ENCODE assay signal across 13 mouse cellular contexts in genomic region chr1:168056479-168056878, GRCm38 (mm10).
DNase-seq lines count a peak whose midpoint lies in the region; ATAC-seq and TF ChIP-seq lines count a peak whose summit lies in the region.
"Had no signal": no experiment of that assay in that cellular context is flagged by ENCODE, and none has a peak within 500 bp of the region (broad histone marks: within the 10 kb centered on the region; RNA-seq: fewer than 3 reads in every experiment).

No protein-coding gene starts in this region.

- H3K9ac ChIP-seq in heart, embryonic 14.5 days (ENCODE audit: low read length) = no peak overlapping the region
- H3K9ac ChIP-seq in heart, adult 2 months (ENCODE audit: low read depth, low read length) = no peak overlapping the region
- H3K9ac ChIP-seq in midbrain, embryonic 16.5 days (ENCODE audit: low read depth, low read length) = no peak overlapping the region
- no peak overlapping the region for H3K9ac ChIP-seq in forebrain, embryonic 13.5 days
- H3K9ac ChIP-seq in stomach, embryonic 16.5 days (ENCODE audit: low read length) = no peak overlapping the region
- H3K9ac ChIP-seq: liver, embryonic 14.5 days had no signal

- TF ChIP-seq EP300 in heart, adult 2 months (IDR thresholded peaks at IDR 0.05; ENCODE audit: insufficient read depth, low read depth, low read length) = no peak

- H3K9me3 ChIP-seq in heart, embryonic 14.5 days (ENCODE audit: control insufficient read depth, low read length) = no peaks in the 10 kb centered on the region
- no peaks in the 10 kb centered on the region for H3K9me3 ChIP-seq in midbrain, embryonic 10.5 days (replicated peaks)
- no peaks in the 10 kb centered on the region for H3K9me3 ChIP-seq in midbrain, embryonic 16.5 days (replicated peaks; ENCODE audit: control insufficient read depth, low read length, poor library complexity, severe bottlenecking)
- H3K9me3 ChIP-seq in forebrain, embryonic 13.5 days (replicated peaks) = no peaks in the 10 kb centered on the region
- no peaks in the 10 kb centered on the region for H3K9me3 ChIP-seq in stomach, embryonic 16.5 days (replicated peaks; ENCODE audit: control insufficient read depth, low read length)

- ATAC-seq in heart, embryonic 14.5 days (ENCODE audit: insufficient number of reproducible peaks, insufficient read depth, low FRiP score, low read depth) = no peak
- ATAC-seq in midbrain, embryonic 16.5 days = no peak
- ATAC-seq in forebrain, embryonic 13.5 days = 0 out of 2 replicates have a peak, but pooled peaks have one; percentile 33
- no peak for ATAC-seq in stomach, embryonic 16.5 days (ENCODE audit: insufficient read depth, low FRiP score)

- H3K4me3 ChIP-seq in heart, embryonic 14.5 days (ENCODE audit: control insufficient read depth in 1 of 2, insufficient read depth in 1 of 2, low read depth in 1 of 2, low read length in 2 of 2) = no peak overlapping the region
- no peak overlapping the region for H3K4me3 ChIP-seq in heart, adult 2 months
- H3K4me3 ChIP-seq in midbrain, embryonic 10.5 days = peak overlapping the region; percentile 36
- no peak overlapping the region for H3K4me3 ChIP-seq in midbrain, embryonic 16.5 days (ENCODE audit: low read depth, low read length)
- no peak overlapping the region for H3K4me3 ChIP-seq in forebrain, embryonic 13.5 days
- no peak overlapping the region for H3K4me3 ChIP-seq in stomach, embryonic 16.5 days (replicated peaks; ENCODE audit: low read length)

- TF ChIP-seq CTCF in heart, adult 2 months (IDR thresholded peaks at IDR 0.05) = no peak

- no peak for TF ChIP-seq POLR2A in heart, adult 2 months (IDR thresholded peaks at IDR 0.05; ENCODE audit: insufficient read depth, low read depth, low read length)

- DNase-seq in heart, adult 2 months = no peak
- DNase-seq in midbrain, embryonic 10.5 days (ENCODE audit: low spot score) = peak; percentile 24
- DNase-seq in T-cell, adult 2 months (ENCODE audit: low spot score) = no peak
- no peak for DNase-seq in ovary, adult 18-20 months (ENCODE audit: low spot score)
- DNase-seq: adrenal gland, adult 8-10 months; cerebellum, adult 8-10 months; layer of hippocampus, postnatal 36 days had no signal

- no peaks in the 10 kb centered on the region for H3K79me2 ChIP-seq in heart, adult 2 months (replicated peaks; ENCODE audit: control insufficient read depth, insufficient read depth, low read length)

- 15% methylated on average over 6 of the region's 7 CpGs for whole genome bisulfite sequencing in heart, embryonic 14.5 days
- 17% methylated on average over 5 of the region's 7 CpGs for WGBS in heart, adult 2 months
- WGBS in midbrain, embryonic 10.5 days = 3% methylated on average over 7 of the region's 7 CpGs
- WGBS in midbrain, embryonic 16.5 days = 13% methylated on average over 5 of the region's 7 CpGs
- 3% methylated on average over 4 of the region's 7 CpGs for WGBS in forebrain, embryonic 13.5 days
- 3% methylated on average over 7 of the region's 7 CpGs for WGBS in stomach, embryonic 16.5 days

- peak overlapping the region; percentile 42 for H3K4me2 ChIP-seq in heart, embryonic 14.5 days (ENCODE audit: low read length)
- H3K4me2 ChIP-seq in midbrain, embryonic 16.5 days (ENCODE audit: low read length) = no peak overlapping the region
- 0 out of 2 replicates have a peak overlapping the region, but pooled peaks have one; percentile 18 for H3K4me2 ChIP-seq in forebrain, embryonic 13.5 days
- H3K4me2 ChIP-seq in stomach, embryonic 16.5 days (ENCODE audit: low read depth, low read length) = 0 out of 2 replicates have a peak overlapping the region, but pooled peaks have one; percentile 12

- no peaks in the 10 kb centered on the region for H3K27me3 ChIP-seq in heart, embryonic 14.5 days (ENCODE audit: control insufficient read depth, insufficient read depth, low read length)
- H3K27me3 ChIP-seq in heart, adult 2 months (ENCODE audit: control insufficient read depth, insufficient read depth, low read length) = no peaks in the 10 kb centered on the region
- no peaks in the 10 kb centered on the region for H3K27me3 ChIP-seq in midbrain, embryonic 10.5 days (ENCODE audit: low read depth, poor library complexity, severe bottlenecking)
- H3K27me3 ChIP-seq in midbrain, embryonic 16.5 days (ENCODE audit: control insufficient read depth, insufficient read depth, low read depth, low read length) = no peaks in the 10 kb centered on the region; the same call in 1 of the 2 replicates
- no peaks in the 10 kb centered on the region for H3K27me3 ChIP-seq in forebrain, embryonic 13.5 days
- H3K27me3 ChIP-seq in stomach, embryonic 16.5 days (ENCODE audit: control insufficient read depth, insufficient read depth, low read length) = no peaks in the 10 kb centered on the region
- H3K27me3 ChIP-seq: CH12.LX had no signal

- no peaks in the 10 kb centered on the region for H3K36me3 ChIP-seq in heart, embryonic 14.5 days (ENCODE audit: control insufficient read depth, insufficient read depth, low read length)
- no peaks in the 10 kb centered on the region for H3K36me3 ChIP-seq in heart, adult 2 months (ENCODE audit: control insufficient read depth, insufficient read depth, low read length)
- H3K36me3 ChIP-seq in midbrain, embryonic 10.5 days = no peaks in the 10 kb centered on the region
- H3K36me3 ChIP-seq in midbrain, embryonic 16.5 days (ENCODE audit: control insufficient read depth, insufficient read depth, low read length) = no peaks in the 10 kb centered on the region
- no peaks in the 10 kb centered on the region for H3K36me3 ChIP-seq in forebrain, embryonic 13.5 days (ENCODE audit: poor library complexity, severe bottlenecking)
- H3K36me3 ChIP-seq in stomach, embryonic 16.5 days (ENCODE audit: control insufficient read depth, insufficient read depth, low read length) = no peaks in the 10 kb centered on the region

- no peaks in the 10 kb centered on the region; a peak in 1 of 4 replicates for H3K4me1 ChIP-seq in heart, embryonic 14.5 days (ENCODE audit: control insufficient read depth in 2 of 2, insufficient read depth in 2 of 2, low read length in 2 of 2)
- H3K4me1 ChIP-seq in heart, adult 2 months (ENCODE audit: control insufficient read depth, insufficient read depth, low read length) = no peaks in the 10 kb centered on the region; the same call in 1 of the 2 replicates
- peaks cover 13% of the 10 kb centered on the region for H3K4me1 ChIP-seq in midbrain, embryonic 10.5 days
- H3K4me1 ChIP-seq in midbrain, embryonic 16.5 days (ENCODE audit: control insufficient read depth, insufficient read depth, low read length) = 0 out of 2 replicates have a peak, but pooled peaks cover 2% of the 10 kb centered on the region
- H3K4me1 ChIP-seq in forebrain, embryonic 13.5 days = peaks cover 25% of the 10 kb centered on the region
- H3K4me1 ChIP-seq in stomach, embryonic 16.5 days (ENCODE audit: control insufficient read depth, insufficient read depth, low read length) = no peaks in the 10 kb centered on the region

- intact Hi-C loops in heart, adult 2 months (cut with DNase I) = no loop called here

- H3K27ac ChIP-seq in heart, embryonic 14.5 days (replicated peaks in 1 of 2; ENCODE audit: control insufficient read depth in 1 of 2, insufficient read depth in 1 of 2, low read depth in 2 of 2, low read length in 2 of 2) = no peak overlapping the region
- H3K27ac ChIP-seq in heart, adult 2 months = no peak overlapping the region
- H3K27ac ChIP-seq in midbrain, embryonic 10.5 days (replicated peaks) = peak overlapping the region; percentile 73
- no peak overlapping the region for H3K27ac ChIP-seq in midbrain, embryonic 16.5 days (ENCODE audit: low read length)
- no peak overlapping the region for H3K27ac ChIP-seq in forebrain, embryonic 13.5 days
- H3K27ac ChIP-seq in stomach, embryonic 16.5 days (ENCODE audit: low read length) = no peak overlapping the region
- H3K27ac ChIP-seq: liver, embryonic 14.5 days had no signal
